Mouse (Mus musculus): ENCODE measurements at regions not wholly inside any gene's neighbourhood (a gene's known extent, or its start where the extent isn't known, plus 50 kb on each side); places are given as distances from the start of the nearest gene placed in this dataset.
A peak's percentile ranks its signal among the peaks of the same experiment; 100 is the strongest.

DNA sequence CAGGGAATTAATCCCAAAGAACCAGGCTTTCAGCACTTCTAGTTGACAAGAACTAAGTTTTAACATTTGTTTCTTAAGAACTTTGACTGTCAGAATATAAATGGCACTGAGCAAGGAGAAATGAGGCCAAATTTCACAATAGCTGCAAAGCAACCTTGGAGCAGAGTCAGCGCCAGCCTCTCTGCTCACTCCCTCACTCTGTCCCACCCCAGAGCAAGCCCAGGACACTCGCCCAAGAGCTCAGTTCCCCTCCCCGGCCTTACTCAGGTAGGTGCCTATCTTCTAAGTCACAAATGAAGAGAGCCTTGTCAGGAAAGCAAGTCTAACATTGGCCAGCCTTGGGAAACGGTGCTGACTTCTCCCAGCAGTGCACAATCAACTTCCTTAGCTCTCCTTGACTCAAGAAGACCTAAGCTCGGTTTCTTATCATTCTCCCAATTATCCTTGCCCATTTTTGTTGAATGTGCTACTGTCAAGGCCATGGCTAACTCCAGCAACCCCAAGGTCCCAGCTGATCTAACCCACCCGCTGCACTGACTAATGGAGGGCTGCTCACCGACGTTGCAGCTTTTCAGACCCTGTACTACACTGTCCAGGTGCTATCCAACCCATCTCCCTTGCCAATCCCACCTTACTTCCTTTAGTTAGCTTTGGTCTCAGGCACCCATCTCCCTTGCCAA lies 219.5 kb upstream of the Klf14 start:
- no peak overlapping the region for H3K4me3 ChIP-seq (ENCODE audit: insufficient read depth in 1 of 2, low read depth in 2 of 2, low read length in 2 of 2)
- ATAC-seq (ENCODE audit: insufficient read depth) (no peak), DNase-seq (ENCODE audit: low read depth in 3 of 3, low spot score in 3 of 3) (no peak)
- H3K27me3 ChIP-seq (ENCODE audit: control insufficient read depth, insufficient read depth, low read length): no peaks in the 10 kb centered on the region
- no peak overlapping the region for H3K9ac ChIP-seq (replicated peaks)
- WGBS (ENCODE audit: insufficient replicate concordance): 65% methylated on average over 8 of the region's 8 CpGs
- no peak for TF ChIP-seq CTCF (IDR thresholded peaks at IDR 0.05; ENCODE audit: low read depth)
- TF ChIP-seq EP300 (IDR thresholded peaks at IDR 0.05; ENCODE audit: low read depth): no peak
- H3K9me3 ChIP-seq (ENCODE audit: control insufficient read depth, low read length): no peaks in the 10 kb centered on the region
- no peak overlapping the region for H3K27ac ChIP-seq
- peaks cover 4 to 9% of the 10 kb centered on the region in 2 experiments for H3K4me1 ChIP-seq (replicated peaks; ENCODE audit: control insufficient read depth in 2 of 2, insufficient read depth in 2 of 2, low read length in 1 of 2)
- H3K36me3 ChIP-seq (replicated peaks; ENCODE audit: control insufficient read depth, insufficient read depth, low read depth): no peaks in the 10 kb centered on the region
- no peak overlapping the region for H3K4me2 ChIP-seq (ENCODE audit: low read depth)

DNA sequence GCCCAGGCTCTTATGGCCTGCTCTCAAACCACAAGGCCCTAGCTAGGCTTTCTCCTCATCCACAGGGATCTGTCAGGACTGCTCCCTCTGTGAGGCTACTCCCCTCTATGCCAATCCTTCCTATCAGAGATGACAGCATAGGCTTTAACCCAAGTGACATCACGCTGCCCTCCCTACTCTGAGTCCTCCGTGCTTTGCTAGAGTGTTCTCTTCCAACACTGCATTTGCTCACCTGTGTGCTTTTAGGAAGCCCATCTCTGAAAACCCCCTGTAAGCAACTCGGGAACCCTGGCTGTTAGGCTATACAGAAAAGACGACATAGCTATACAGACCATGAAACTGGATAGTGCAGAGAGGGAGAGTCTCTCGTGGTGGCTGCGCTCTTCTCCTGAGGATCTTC lies 216.3 kb upstream of the Mkln1 start:
- no peak overlapping the region for H3K27ac ChIP-seq
- H3K36me3 ChIP-seq (replicated peaks; ENCODE audit: control insufficient read depth, insufficient read depth, low read depth): no peaks in the 10 kb centered on the region
- H3K4me3 ChIP-seq (ENCODE audit: insufficient read depth in 1 of 2, low read depth in 2 of 2, low read length in 2 of 2): no peak overlapping the region
- peaks cover 4 to 13% of the 10 kb centered on the region in 2 experiments for H3K4me1 ChIP-seq (replicated peaks; ENCODE audit: control insufficient read depth in 2 of 2, insufficient read depth in 2 of 2, low read length in 1 of 2)
- no peaks in the 10 kb centered on the region for H3K9me3 ChIP-seq (ENCODE audit: control insufficient read depth, low read length)
- ATAC-seq (ENCODE audit: insufficient read depth) (no peak), DNase-seq (ENCODE audit: low read depth in 3 of 3, low spot score in 3 of 3) (no peak)
- H3K27me3 ChIP-seq (ENCODE audit: control insufficient read depth, insufficient read depth, low read length): no peaks in the 10 kb centered on the region
- H3K4me2 ChIP-seq (ENCODE audit: low read depth): no peak overlapping the region
- no peak for TF ChIP-seq EP300 (IDR thresholded peaks at IDR 0.05; ENCODE audit: low read depth)
- no peak for TF ChIP-seq CTCF (IDR thresholded peaks at IDR 0.05; ENCODE audit: low read depth)
- WGBS (ENCODE audit: insufficient replicate concordance): 81% methylated on average over 6 of the region's 6 CpGs
- H3K9ac ChIP-seq (replicated peaks): no peak overlapping the region

DNA sequence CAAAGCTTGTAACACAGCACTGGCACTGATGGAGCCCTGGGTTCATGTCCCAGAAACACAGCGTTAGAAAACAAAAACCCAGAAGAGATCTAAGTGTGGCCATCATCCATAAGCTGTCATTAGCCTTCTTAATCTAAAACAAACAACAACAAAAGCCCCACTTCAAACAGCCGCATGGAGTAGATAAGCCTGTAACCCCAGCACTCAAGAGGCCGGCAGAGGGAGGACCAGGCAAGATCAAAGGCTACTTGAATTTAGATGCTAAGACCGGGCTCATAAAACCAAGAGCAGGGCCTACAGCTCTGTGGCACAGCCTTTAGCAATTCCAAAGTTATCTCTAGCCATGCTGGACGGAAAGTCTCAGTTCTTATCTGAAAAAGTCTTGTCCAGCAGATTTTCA lies 215.4 kb upstream of the Mkln1 start:
- TF ChIP-seq CTCF (IDR thresholded peaks at IDR 0.05; ENCODE audit: low read depth): peak; percentile 16; the same call in 1 of the 2 replicates
- peak; percentile 73 for TF ChIP-seq EP300 (IDR thresholded peaks at IDR 0.05; ENCODE audit: low read depth)
- no peaks in the 10 kb centered on the region for H3K27me3 ChIP-seq (ENCODE audit: control insufficient read depth, insufficient read depth, low read length)
- no peaks in the 10 kb centered on the region for H3K9me3 ChIP-seq (ENCODE audit: control insufficient read depth, low read length)
- H3K27ac ChIP-seq: no peak overlapping the region
- peak overlapping the region; percentile 23; the same call in 1 of the 2 replicates for H3K9ac ChIP-seq (replicated peaks)
- peaks cover 4 to 13% of the 10 kb centered on the region in 2 experiments for H3K4me1 ChIP-seq (replicated peaks; ENCODE audit: control insufficient read depth in 2 of 2, insufficient read depth in 2 of 2, low read length in 1 of 2)
- DNase-seq (ENCODE audit: low read depth in 3 of 3, low spot score in 3 of 3) (peak; percentile 50 to 56 (median 51)), ATAC-seq (ENCODE audit: insufficient read depth) (peak; percentile 87)
- no peaks in the 10 kb centered on the region for H3K36me3 ChIP-seq (replicated peaks; ENCODE audit: control insufficient read depth, insufficient read depth, low read depth)
- peak overlapping the region; percentile 39 for H3K4me2 ChIP-seq (ENCODE audit: low read depth)
- no peak overlapping the region for H3K4me3 ChIP-seq (ENCODE audit: insufficient read depth in 1 of 2, low read depth in 2 of 2, low read length in 2 of 2)
- 14% methylated on average over 5 of the region's 5 CpGs for WGBS (ENCODE audit: insufficient replicate concordance)

DNA sequence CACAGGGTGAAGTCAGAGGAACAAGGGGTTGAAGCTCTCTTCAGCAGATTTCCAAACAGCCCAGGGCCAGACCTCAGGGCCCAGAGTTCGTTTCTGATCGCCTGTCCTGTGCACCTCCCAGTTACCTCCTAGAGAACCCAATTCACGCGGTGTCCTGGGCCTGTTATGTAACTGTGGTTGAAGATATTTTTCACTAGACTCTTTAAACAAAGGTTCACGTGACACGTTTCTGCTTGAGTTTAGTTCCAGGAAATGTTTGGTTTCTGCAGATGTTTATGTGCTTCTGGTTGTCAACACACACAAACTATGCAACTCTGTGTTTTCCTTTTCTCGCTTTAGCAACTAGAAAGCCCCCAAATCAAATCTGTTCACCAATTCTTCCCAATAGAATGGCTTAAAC lies 214.0 kb upstream of the Mkln1 start:
- no peak for TF ChIP-seq CTCF (IDR thresholded peaks at IDR 0.05; ENCODE audit: low read depth)
- no peak for TF ChIP-seq EP300 (IDR thresholded peaks at IDR 0.05; ENCODE audit: low read depth)
- H3K9me3 ChIP-seq (ENCODE audit: control insufficient read depth, low read length): no peaks in the 10 kb centered on the region
- no peak overlapping the region for H3K4me2 ChIP-seq (ENCODE audit: low read depth)
- no peak for DNase-seq (ENCODE audit: low read depth in 3 of 3, low spot score in 3 of 3)
- peaks cover 4 to 13% of the 10 kb centered on the region in 2 experiments for H3K4me1 ChIP-seq (replicated peaks; ENCODE audit: control insufficient read depth in 2 of 2, insufficient read depth in 2 of 2, low read length in 1 of 2)
- H3K9ac ChIP-seq (replicated peaks): no peak overlapping the region
- H3K27ac ChIP-seq: no peak overlapping the region
- no peaks in the 10 kb centered on the region for H3K36me3 ChIP-seq (replicated peaks; ENCODE audit: control insufficient read depth, insufficient read depth, low read depth)
- WGBS (ENCODE audit: insufficient replicate concordance): 61% methylated on average over 7 of the region's 7 CpGs
- H3K27me3 ChIP-seq (ENCODE audit: control insufficient read depth, insufficient read depth, low read length): no peaks in the 10 kb centered on the region
- ATAC-seq (ENCODE audit: insufficient read depth): no peak
- H3K4me3 ChIP-seq (ENCODE audit: insufficient read depth in 1 of 2, low read depth in 2 of 2, low read length in 2 of 2): no peak overlapping the region

DNA sequence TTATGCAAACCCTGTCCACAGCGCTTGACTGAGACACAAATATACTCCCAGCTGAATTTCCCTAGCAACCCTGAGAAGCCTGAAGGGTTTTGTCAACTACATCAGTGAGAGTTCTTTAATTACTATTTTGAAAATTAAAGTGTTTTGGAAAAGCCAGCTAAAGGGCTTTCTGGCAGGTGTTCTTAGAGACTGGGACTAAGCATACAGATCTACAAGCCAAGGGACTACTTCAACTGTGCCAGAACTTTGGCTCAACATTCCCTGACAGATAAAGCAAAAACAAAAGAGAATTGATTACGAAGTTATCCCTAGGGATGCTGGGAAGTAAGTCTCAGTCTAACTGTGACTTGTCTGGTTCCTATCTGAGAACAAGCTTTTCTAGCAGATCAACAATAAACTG lies 213.4 kb upstream of the Mkln1 start:
- Histone ChIP-seq H3K9ac (replicated peaks) (no peak overlapping the region), H3K4me3 (ENCODE audit: insufficient read depth in 1 of 2, low read depth in 2 of 2, low read length in 2 of 2) (no peak overlapping the region), H3K27me3 (ENCODE audit: control insufficient read depth, insufficient read depth, low read length) (no peaks in the 10 kb centered on the region), H3K27ac (no peak overlapping the region), H3K4me1 (replicated peaks; ENCODE audit: control insufficient read depth in 2 of 2, insufficient read depth in 2 of 2, low read length in 1 of 2) (peaks cover 4 to 13% of the 10 kb centered on the region in 2 experiments), H3K4me2 (ENCODE audit: low read depth) (no peak overlapping the region), H3K36me3 (replicated peaks; ENCODE audit: control insufficient read depth, insufficient read depth, low read depth) (no peaks in the 10 kb centered on the region), H3K9me3 (ENCODE audit: control insufficient read depth, low read length) (no peaks in the 10 kb centered on the region)
- DNase-seq (ENCODE audit: low read depth in 3 of 3, low spot score in 3 of 3): no peak
- TF ChIP-seq CTCF (IDR thresholded peaks at IDR 0.05; ENCODE audit: low read depth): no peak
- TF ChIP-seq EP300 (IDR thresholded peaks at IDR 0.05; ENCODE audit: low read depth): no peak
- 80% methylated on average over 2 of the region's 2 CpGs for WGBS (ENCODE audit: insufficient replicate concordance)
- no peak for ATAC-seq (ENCODE audit: insufficient read depth)

All from liver, embryonic 14.5 days (tissue).